Mouse (Mus musculus): ENCODE results near the gene Tob2. TPM values are rescaled to one million over a fixed set of nuclear protein-coding genes. Genes with fewer than 3 reads are reported as not detected.

Tob2 gene
- total RNA-seq, 1 experiment from 2014 or later: 44.3 TPM

DNA sequence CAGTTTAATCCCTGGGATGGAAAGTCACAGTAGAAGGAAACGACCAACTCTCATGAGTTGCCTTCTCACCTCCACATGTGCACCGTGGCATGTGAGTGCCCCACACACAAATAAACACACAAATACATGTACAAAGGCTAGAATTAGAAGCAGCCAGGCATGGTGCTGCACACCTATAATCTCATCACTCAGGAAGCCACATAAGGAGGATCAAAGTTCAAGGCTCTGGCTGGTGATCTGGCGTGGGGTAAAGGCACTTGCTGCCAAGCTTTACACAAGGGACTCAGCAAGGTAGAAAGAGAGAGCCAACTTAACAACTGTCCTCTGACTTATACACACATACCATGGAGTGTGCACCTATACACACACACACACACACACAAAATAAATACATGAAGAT lies 58.2 kb downstream of the Tob2 start:
- ATAC-seq (ENCODE audit: extremely low read depth, insufficient number of reproducible peaks, low FRiP score, poor library complexity, severe bottlenecking): no peak

DNA sequence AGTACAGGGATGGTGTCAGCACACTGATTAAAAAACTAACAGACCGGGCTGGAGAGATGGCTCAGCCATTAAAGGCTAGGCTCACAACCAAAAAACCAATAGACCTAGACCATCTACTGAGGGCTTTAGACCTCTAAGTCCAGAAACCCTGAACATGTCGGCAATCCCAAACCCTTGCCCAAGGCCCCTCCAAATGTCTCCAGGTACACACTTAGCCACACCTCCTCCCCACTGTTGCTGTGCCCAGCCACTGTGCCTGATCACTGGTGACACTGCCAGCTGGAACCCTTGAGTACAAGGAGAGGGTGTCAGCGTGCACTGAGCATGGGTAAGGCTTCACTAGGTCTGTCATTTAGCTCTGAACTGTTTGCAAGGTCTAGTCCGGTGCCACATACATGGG lies 60.2 kb downstream of the Tob2 start:
- no peak for ATAC-seq (ENCODE audit: extremely low read depth, insufficient number of reproducible peaks, low FRiP score, poor library complexity, severe bottlenecking)

Other genes starting within 250 kb of the Tob2 start
- gene L3mbtl2, start 194.9 kb downstream of the Tob2 start, total RNA-seq (2017): 20.9 and 31.7 TPM in 2 replicates
- not detected in 2 replicates for gene Chadl, start 161.5 kb downstream of the Tob2 start, total RNA-seq (2017)
- 13.6 and 14.5 TPM in 2 replicates for gene Zc3h7b, start 113.7 kb downstream of the Tob2 start, total RNA-seq (2017)
- gene Rangap1, start 113.3 kb downstream of the Tob2 start, total RNA-seq (2017): 30.6 and 32.8 TPM in 2 replicates
- 26.2 and 29.4 TPM in 2 replicates for gene Tef, start 56.4 kb downstream of the Tob2 start, total RNA-seq (2017)
- gene Phf5a, start 13.1 kb upstream of the Tob2 start, total RNA-seq (2017): 42.9 and 65.9 TPM in 2 replicates
- 86.2 and 108 TPM in 2 replicates for gene Aco2, start 13.5 kb upstream of the Tob2 start, total RNA-seq (2017)
- 11.5 and 12.2 TPM in 2 replicates for gene Polr3h, start 67.4 kb upstream of the Tob2 start, total RNA-seq (2017)
- gene Csdc2, start 78.0 kb upstream of the Tob2 start, total RNA-seq (2017): 0.37 TPM in 1 of 2 replicates, not detected in the other
- 5.0 and 9.6 TPM in 2 replicates for gene Pmm1, start 102.1 kb upstream of the Tob2 start, total RNA-seq (2017)
- gene 1700029P11Rik, start 121.7 kb upstream of the Tob2 start, total RNA-seq (2017): not detected in 2 replicates
- 33.9 and 49.0 TPM in 2 replicates for gene Xrcc6, start 129.0 kb upstream of the Tob2 start, total RNA-seq (2017)
- gene Desi1, start 175.1 kb upstream of the Tob2 start, total RNA-seq (2017): 7.3 and 7.7 TPM in 2 replicates
- gene Snu13, start 188.8 kb upstream of the Tob2 start, total RNA-seq (2017): 74.5 and 74.8 TPM in 2 replicates
- not detected in 2 replicates for gene 4930407I10Rik, start 200.4 kb upstream of the Tob2 start, total RNA-seq (2017)
- gene Mei1, start 211.2 kb upstream of the Tob2 start, total RNA-seq (2017): not detected in 2 replicates